Mouse (Mus musculus) urinary bladder, postnatal 10 days (tissue): ENCODE measurements around the gene Bbx.

ENCODE experiments used
- DNase-seq: peaks from one replicate; pipeline ENCODE4 v3.0.0; 2022; ENCODE audit warnings: low spot score

The Bbx gene

GRCm38 (mm10) chr16:50398564-50398963 is 33.6 kb downstream of the Bbx start:
- DNase-seq = no peak

GRCm38 (mm10) chr16:50395928-50396612 is 36.1 kb downstream of the Bbx start:
- DNase-seq = no peak

DNA sequence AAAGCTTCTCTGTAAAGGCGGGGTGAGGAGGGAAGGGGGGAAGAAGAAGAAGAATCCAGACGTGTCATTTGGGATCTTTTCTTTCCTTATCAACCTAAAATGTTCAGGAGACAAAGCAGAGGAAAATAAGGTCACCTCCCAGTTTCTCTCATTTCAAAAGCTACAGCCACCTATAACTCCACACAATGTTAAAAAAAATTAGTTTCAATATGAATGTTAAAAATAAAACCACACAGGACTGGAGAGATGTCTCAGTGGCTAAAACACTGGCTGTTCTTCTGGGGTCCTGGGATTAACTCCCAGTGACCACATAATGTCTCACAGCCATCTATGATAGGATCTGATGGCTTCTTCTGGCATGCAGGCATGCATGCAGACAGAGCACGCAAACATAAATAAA is 43.7 kb downstream of the Bbx start:
- no peak for DNase-seq

DNA sequence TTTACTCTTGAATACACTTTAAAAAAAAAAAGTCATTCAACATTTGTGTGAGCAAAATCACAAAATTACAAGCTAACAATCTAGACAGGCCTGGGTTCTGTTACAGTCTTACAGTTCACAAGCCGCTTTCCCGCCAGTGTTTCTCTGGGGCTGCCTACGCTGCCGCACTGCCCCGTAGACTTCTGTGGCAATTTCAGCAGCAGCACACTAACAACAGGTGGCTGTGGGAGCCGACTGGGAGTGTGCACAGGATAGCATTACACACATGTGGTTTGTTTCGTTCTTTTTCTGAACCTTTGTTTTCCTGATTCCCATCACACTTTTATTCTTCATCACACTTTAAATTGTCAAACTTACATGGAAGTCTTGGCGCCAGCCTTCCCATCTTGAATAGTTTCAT is 48.6 kb downstream of the Bbx start:
- DNase-seq = no peak

GRCm38 (mm10) chr16:50381351-50381746 is 50.8 kb downstream of the Bbx start:
- no peak for DNase-seq

GRCm38 (mm10) chr16:50380682-50381350 is 51.4 kb downstream of the Bbx start:
- DNase-seq = no peak

- no peak for DNase-seq
Observed at GRCm38 (mm10) chr16:50380232-50380631, 52.0 kb downstream of the Bbx start.

DNA sequence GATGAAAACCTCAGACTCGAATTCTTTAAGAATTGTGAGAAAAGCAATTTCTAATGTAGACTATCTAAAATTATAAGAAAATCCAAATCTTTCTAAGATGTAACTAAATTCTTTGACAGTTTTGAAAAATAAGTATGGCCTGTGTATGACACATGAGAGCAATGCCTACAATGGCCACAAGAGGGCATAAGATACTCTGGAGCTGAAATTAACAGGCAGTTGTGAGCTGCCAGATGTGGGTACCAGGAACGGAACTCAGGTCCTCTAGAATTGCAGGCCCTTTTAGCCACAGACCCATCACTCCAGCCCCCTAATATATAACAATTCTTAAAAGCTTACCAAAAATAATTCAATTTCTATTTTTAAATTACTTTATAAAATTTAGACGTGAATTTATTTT is 57.6 kb downstream of the Bbx start:
- DNase-seq = no peak

DNA sequence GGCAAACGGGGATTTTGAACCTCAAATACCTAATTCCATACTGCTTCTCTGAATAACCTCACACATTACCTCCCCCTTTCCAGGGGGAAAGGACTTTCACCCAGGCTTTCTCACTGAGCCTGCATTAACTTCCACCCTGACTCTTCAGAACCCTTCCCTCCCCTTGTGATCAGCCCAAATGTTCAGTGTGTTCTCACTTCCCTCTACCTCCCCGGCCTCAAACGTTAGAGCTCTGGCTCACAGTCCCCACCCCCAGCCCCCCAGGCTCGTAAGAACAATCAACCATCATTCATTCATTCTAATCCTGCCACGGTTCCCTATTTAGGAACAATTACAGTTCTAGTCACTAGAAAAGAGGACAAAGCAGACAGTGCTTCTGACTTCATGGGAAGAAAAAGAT is 58.5 kb downstream of the Bbx start:
- DNase-seq = no peak

GRCm38 (mm10) chr16:50372543-50372942 is 59.6 kb downstream of the Bbx start:
- no peak for DNase-seq

- DNase-seq = no peak
Observed at GRCm38 (mm10) chr16:50371460-50371859, 60.7 kb downstream of the Bbx start.

DNA sequence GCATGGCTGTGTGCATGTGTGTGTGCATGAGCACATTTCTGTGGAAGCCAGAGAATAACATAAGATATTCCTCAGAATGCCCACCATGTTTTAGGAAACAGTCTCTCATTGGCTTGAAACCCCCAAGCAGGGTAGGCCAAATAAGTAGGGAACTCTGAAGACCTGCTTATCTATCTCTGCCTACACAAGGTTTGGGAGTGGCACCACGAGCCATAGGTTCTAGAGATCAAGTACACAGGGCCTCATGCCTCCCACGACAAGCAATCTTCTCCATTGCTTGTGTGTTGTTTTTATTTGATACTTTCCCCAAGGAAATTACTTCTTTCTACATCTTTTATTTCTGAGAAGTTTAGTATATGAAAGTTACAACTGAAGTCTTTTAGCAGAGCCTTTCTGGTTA is 61.8 kb downstream of the Bbx start:
- no peak for DNase-seq

GRCm38 (mm10) chr16:50366556-50366955 is 65.6 kb downstream of the Bbx start:
- DNase-seq = no peak

- no peak for DNase-seq
Observed at GRCm38 (mm10) chr16:50364189-50365059, 67.8 kb downstream of the Bbx start.

GRCm38 (mm10) chr16:50363443-50364188 is 68.6 kb downstream of the Bbx start:
- DNase-seq = no peak

DNA sequence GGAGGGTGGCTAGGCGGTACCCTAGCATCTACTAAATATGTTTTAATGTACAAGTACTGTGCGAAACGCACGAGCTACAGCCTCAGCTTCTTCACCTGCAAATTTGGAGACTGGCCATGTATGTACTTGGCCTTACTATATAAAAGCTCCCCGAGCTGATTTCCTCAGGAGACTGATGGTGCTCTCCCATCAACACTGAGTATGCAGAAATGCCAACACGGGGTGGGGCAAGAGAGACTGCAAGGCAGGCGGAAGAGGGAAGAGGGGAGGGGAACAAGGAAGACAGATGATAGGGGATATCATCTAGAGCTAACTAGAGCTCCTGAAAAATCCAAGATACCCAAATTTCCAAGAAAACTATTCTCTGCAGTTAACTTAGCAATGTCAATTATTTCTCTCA is 71.6 kb downstream of the Bbx start:
- DNase-seq = no peak

DNA sequence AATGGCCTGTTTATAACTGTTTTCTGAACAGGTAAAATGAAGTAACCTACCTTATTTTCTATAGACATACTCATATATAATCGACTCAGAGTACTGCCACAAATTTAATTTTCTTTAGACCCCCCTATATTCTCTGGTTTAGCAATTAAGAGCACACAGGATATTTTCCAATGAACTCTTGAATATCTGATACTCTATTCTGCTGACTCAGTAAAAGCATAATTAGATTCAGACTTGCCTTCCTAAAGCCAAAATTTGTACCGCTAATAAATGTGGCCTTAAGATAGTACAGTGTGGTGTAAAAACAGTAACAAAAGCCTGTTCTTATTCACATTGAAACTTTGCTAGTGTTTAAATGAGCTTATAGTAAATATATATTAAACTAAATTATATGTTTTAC is 102.5 kb downstream of the Bbx start:
- DNase-seq = no peak

GRCm38 (mm10) chr16:50324746-50325145 is 107.4 kb downstream of the Bbx start:
- DNase-seq = no peak

DNA sequence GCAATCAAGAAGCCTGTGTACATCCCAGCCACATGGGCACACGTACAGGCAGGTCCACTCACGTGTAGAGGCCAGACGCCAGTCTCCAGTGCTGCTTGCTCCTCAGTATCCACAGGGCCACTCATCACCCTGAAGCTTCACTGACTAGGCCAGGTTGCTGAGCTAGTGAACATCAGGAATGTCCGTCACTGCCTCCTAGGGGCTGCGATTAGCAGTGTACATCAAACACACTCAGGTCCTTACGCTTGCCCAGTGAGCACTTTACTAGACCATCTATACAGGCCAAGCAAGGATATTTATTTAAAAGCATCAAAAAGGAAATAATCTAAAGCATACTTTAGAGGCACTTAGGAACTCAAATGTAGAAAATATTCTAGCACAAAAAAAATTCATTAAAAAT is 107.9 kb downstream of the Bbx start:
- no peak for DNase-seq

GRCm38 (mm10) chr16:50321368-50321767 is 110.8 kb downstream of the Bbx start:
- DNase-seq = no peak

- no peak for DNase-seq
Observed at GRCm38 (mm10) chr16:50318255-50318654, 113.9 kb downstream of the Bbx start.

DNA sequence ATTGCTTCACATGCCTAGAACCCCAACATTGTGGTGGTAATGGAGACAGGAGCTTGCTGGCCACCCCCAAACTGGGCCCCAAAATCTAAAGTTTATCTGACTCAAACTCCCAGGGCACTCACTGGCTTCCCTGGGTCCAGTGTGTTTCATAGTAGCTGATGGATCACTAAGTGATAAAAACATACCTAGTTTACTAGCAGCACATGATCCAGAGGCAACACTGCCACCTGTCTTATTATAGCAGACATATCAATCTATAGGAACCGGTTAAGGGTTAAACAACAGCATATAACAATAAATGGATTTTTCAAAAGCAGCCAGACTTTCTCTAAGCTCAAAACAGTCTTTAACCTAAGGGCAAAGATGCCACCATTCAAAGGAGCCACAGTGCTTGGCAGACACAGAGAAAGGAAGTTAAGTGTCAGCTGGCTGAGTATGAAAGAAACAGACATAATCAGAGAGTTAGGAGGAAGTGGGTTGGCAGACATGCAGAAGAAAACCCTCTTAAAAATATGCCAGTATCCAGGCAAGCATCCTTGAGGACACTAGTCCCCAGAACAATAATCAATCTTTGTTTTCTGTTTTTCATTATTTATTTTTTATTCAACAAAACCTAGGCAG is 116.7 kb downstream of the Bbx start:
- DNase-seq = no peak
